Mouse (Mus musculus): ENCODE results near the gene Arsg.

The Arsg gene

GRCm38 (mm10) chr11:109470921-109471861, 2.0 kb upstream of the Arsg start:
- DNase-seq = peak; percentile 47

GRCm38 (mm10) chr11:109472171-109472691, 943 bp upstream of the Arsg start:
- DNase-seq = peak; percentile 73

DNA sequence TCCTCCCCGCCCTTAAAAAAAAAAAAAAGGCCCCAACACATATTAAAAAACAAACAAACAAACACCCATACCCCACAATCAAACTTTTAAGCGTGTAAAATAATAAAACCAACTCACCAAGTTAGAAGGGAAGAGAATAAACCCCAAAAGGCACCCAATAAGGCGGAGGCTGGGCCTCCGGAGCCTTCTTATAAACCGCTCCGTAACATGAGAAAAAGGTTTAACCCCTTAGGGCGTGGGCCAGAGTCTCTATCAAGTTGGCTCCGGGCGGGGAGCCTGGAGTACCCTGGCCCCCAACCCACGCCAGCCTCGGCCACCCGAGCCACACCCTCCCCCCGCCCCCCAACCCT, 378 bp upstream of the Arsg start:
- no peak for DNase-seq

DNA sequence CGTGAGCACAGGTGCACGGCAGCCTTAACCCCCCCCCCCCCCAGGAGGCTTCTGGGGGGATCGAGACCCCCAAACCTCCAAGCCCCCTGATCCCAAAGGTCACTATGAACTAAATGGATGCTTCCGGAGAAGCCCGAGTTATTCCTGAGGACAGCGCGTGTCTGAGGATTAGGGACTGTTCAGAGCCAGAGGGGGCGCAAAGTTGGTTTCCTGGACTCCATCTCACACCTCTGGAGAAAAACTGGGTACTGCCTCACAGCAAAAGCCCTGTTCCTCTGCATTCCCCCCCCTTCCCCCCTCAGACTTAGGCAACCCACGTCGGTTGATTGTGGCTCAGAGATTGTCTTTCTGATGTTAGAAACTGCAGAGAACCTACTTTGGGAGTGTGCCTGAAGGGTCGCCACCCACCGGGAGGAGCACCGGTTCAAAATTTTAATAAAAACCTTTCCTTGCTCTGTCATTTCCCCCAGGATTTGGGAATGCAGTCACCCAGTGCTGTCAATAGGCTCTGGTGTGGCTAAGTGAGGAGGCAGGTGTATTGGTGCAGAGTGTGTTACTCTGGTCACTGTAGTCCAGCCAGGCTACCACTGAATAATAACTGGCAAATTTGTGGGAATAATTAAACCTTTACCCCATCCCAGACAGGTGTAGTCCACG, 1.0 kb downstream of the Arsg start:
- DNase-seq = no peak

GRCm38 (mm10) chr11:109474836-109475235, 1.7 kb downstream of the Arsg start:
- DNase-seq = no peak

- no peak for DNase-seq
Observed at GRCm38 (mm10) chr11:109475717-109476116, 2.5 kb downstream of the Arsg start.

- no peak for DNase-seq
Observed at GRCm38 (mm10) chr11:109476241-109476640, 3.1 kb downstream of the Arsg start.

- no peak for DNase-seq
Observed at GRCm38 (mm10) chr11:109476653-109477052, 3.5 kb downstream of the Arsg start.

GRCm38 (mm10) chr11:109477606-109478380, 4.6 kb downstream of the Arsg start:
- no peak for DNase-seq

DNA sequence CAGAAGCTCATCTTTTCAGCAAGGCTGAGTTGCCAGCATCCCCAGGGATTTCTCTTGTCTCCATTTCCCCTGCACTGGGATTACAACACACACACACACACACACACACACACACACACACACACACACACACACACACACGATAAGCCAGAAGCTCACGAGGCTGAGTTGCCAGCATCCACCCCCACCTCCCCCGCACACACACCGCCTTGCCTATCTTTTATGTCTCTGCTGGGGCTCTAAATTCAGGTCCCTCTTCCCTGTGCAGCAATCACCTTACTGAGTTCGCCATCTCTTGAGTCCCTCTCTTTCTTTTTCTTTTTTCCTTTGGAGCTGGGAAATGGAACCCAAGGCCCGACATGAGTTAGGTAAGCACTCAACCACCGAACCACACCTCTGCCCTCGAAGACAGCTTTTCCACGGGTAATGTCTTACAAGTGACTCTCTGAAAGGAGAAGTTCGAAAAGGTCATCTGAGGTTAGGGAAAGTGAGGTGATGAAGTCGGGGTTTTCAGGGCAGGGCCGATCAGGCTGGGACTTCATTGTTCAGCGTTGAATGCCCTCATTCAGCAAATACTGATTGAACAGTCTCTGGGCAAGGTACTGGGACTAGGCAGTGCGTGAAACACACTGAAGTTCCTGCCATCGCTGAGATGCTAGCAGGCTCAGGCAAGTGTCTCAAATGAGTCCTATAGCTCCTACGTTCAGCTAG, 6.6 kb downstream of the Arsg start:
- DNase-seq = no peak

DNA sequence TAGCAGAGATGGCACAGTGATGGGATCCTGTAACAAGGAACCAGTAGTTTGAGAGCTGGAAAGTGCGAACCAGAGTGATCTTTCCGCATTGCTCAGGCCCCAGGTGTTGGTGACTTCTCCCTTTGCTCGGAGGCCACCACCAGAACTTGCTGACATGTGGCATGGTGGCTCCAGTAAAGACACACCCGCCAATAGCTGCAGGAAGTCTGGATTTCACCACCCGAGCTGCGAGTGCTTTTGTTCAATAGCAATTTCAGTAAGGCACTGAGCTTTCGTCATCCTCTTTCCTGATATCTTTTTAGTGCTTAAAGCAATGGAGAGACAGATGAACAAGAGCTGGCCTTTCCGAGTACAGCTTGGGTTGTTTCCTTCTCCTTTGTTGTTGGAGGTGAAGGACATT, 7.3 kb downstream of the Arsg start:
- no peak for DNase-seq

DNA sequence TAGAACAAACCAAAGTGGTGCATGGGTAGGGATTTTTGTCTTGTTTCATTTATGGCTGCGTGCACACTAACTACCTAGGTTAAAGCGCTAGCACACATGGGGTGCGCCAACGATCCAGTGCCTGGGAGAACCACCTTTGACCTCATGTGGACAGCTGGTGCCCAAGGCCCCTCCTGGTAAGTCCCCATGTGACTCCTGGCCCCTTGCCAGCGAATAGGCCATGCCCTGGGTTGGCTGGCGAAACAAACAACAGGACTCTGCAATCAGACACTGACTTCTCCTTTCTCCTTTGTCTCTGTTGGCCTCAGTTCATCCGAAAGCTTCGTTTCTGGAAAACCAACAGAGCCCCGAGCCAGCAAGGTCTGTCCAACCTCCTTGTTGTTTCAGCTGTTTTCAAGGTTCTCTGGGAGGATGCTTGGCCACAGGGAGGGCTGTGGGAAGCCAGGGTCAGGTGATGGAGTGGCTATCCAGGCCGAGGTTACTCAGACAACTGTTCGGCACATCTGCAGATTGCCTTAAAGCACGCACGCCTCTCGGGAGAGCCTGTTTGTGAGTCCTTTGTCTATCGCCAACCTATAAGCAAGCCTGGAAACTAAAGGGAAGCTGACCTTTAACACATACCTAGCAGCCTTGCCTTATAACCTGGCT, 12.3 kb downstream of the Arsg start:
- peak; percentile 33 for DNase-seq

GRCm38 (mm10) chr11:109487111-109487510, 13.9 kb downstream of the Arsg start:
- DNase-seq = no peak

GRCm38 (mm10) chr11:109487991-109488684, 15.0 kb downstream of the Arsg start:
- no peak for DNase-seq

DNA sequence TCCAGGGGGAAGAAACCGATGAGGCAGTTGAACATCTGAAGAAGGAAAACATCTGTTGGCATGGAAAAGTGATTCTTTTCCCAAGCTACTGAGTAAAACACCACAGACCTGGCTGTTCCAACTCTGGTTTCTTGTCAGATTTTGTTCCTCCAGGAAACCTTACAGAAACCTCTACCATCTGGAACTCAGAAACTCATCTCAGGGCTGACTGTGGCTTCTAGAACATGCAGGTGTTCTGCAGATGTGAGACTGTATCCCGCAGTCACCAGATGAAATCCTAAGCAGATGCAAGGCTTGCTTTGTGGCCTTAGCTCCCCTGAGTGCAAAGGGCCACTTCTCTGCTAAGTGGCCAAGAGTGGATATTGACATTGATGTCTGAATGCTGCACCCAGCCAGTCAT, 16.6 kb downstream of the Arsg start:
- DNase-seq = no peak

DNA sequence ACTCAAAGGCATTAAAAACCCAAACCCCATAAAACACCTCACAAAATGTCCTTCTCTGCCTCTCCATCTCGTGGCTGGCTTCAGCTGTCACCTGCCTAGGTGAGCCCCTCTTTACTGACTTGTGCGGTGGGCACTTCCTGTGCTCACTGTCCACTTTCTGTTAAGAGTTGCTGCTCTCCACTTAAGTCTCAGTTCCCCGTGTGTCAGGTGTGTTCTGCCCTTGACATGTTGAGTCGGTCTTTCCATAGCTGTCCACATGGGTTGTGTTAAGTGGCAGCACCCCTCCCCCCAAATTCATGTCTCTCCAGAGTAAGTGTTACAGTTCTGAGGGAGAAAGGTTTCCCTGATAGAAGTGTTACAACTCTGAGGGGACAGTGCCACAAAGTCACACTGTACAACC, 18.7 kb downstream of the Arsg start:
- DNase-seq = no peak

GRCm38 (mm10) chr11:109492847-109493464, 19.8 kb downstream of the Arsg start:
- DNase-seq = peak; percentile 57

GRCm38 (mm10) chr11:109494890-109495770, 22.0 kb downstream of the Arsg start:
- DNase-seq = no peak

DNA sequence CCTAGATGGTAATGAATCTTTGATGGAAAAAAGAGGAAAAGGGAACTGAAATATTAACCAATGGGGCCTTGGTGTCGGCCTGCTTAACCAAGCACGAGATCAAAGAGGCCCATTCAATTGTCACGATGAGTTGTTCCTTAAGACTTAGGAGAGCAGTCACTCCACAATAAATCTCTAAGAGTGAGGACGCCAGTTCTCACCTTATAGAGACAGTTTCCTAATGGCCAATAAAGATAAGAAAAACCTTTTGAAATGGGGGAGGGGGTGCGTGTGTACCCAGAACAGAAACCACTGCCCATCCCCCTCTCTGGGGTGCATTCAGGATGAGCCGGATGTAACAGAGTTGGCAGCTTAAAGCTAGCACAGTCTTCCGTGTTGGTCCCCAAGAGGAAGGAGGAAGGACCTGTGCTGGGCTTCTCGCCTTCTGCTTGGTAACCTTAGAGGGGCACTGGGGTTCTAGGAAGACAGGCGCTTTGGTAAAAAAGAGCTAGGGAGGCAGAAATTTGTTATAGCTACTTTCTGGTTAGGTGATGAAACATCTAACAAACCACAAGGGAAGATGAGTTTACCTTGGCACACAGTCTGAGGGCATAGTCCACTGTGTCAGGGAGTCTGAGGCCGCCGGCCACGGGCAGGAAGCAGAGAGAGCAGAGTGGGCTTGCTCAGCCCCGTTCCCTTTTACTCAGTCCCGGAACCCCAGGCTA, 22.7 kb downstream of the Arsg start:
- peak; percentile 41 for DNase-seq
